Mouse (Mus musculus) heart, adult 2 months (tissue): ENCODE measurements at regions not wholly inside any gene's neighbourhood (a gene's known extent, or its start where the extent isn't known, plus 50 kb on each side); places are given as distances from the start of the nearest gene placed in this dataset.

ENCODE experiments used
- DNase-seq, 2 experiments: peaks; one replicate each; pipeline ENCODE4 v3.0.0; 2021
- H3K27ac ChIP-seq: fragments of 200-600 bp; 2 replicates; pipeline ENCODE4 v1.8.1; 2022
- H3K27me3 ChIP-seq: fragments of 200-500 bp; 2 replicates; pipeline ENCODE4 v1.6.1; 2012; ENCODE audit warnings: mild to moderate bottlenecking, low read length, inconsistent platforms, mixed read lengths; ENCODE audit not compliant: control insufficient read depth, insufficient read depth
- H3K36me3 ChIP-seq: fragments of 200-500 bp; 2 replicates; pipeline ENCODE4 v1.6.1; 2012; ENCODE audit warnings: low read length, inconsistent platforms; ENCODE audit not compliant: control insufficient read depth, insufficient read depth
- H3K4me1 ChIP-seq: fragments of 200-500 bp; 2 replicates; pipeline ENCODE4 v1.6.1; 2011; ENCODE audit warnings: low read length; ENCODE audit not compliant: control insufficient read depth, insufficient read depth
- H3K4me3 ChIP-seq: fragments of 200-600 bp; 2 replicates; pipeline ENCODE4 v1.8.1; 2022
- H3K79me2 ChIP-seq: fragments of 200-500 bp; replicated peaks from 2 replicates; pipeline ENCODE4 v1.6.1; 2012; ENCODE audit warnings: mild to moderate bottlenecking, inconsistent platforms, low read length, moderate library complexity, mixed read lengths; ENCODE audit not compliant: control insufficient read depth, insufficient read depth
- H3K9ac ChIP-seq: fragments of 200-500 bp; 2 replicates; pipeline ENCODE4 v1.6.1; 2012; ENCODE audit warnings: low read depth, mild to moderate bottlenecking, control low read depth, inconsistent platforms, low read length, mixed read lengths
- CTCF ChIP-seq: fragments of 200-600 bp; IDR thresholded peaks from 2 replicates; pipeline ENCODE4 v1.8.1; 2022; ENCODE audit warnings: antibody characterized with exemption, mild to moderate bottlenecking, moderate library complexity
- EP300 ChIP-seq: fragments of 200-500 bp; IDR thresholded peaks from 2 replicates; pipeline ENCODE4 v1.6.1; 2011; ENCODE audit warnings: low read depth, low read length, control low read depth; ENCODE audit not compliant: insufficient read depth
- POLR2A ChIP-seq: fragments of 200-500 bp; IDR thresholded peaks from 2 replicates; pipeline ENCODE4 v1.6.1; 2011; ENCODE audit warnings: mild to moderate bottlenecking, low read depth, low read length, control low read depth; ENCODE audit not compliant: insufficient read depth
- WGBS: fragments of 180-500 bp; shearing (Covaris S2); methylation state at CpG from one replicate; pipeline ENCODE4 v1.1.7; 2018; 5-methylcytosine and 5-hydroxymethylcytosine counted together
- intact Hi-C: fragments of 180-260 bp; cut with DNase I; formaldehyde crosslinking; loops from one replicate; pipeline ENCODE4 v1.15.1; 2025

- TF ChIP-seq POLR2A: no peak
- TF ChIP-seq EP300: no peak
- no peak for TF ChIP-seq CTCF
- no peak overlapping the region for H3K9ac ChIP-seq
- H3K27ac ChIP-seq: no peak overlapping the region
- intact Hi-C loops: no loop called here
- WGBS: 68% methylated on average over 6 of the region's 6 CpGs
- H3K4me3 ChIP-seq: no peak overlapping the region
- H3K4me1 ChIP-seq: no peaks in the 10 kb centered on the region
- no peaks in the 10 kb centered on the region for H3K79me2 ChIP-seq
- H3K36me3 ChIP-seq: no peaks in the 10 kb centered on the region
- no peaks in the 10 kb centered on the region for H3K27me3 ChIP-seq
- no peak for DNase-seq
These were observed 554.1 kb downstream of the Zfp704 start for GRCm38 (mm10) chr3:9055780-9056179.
